Mouse (Mus musculus): ENCODE data around the gene Ccdc40. TPM values are rescaled to one million over a fixed set of nuclear protein-coding genes. Genes with fewer than 3 reads are reported as not detected.
"Not testable (repeated sequence)": the region's sequence is repeated elsewhere in the genome, so short reads cannot be mapped to it uniquely, and the experiment has no call there.

Gene Ccdc40
- polyA plus RNA-seq, 1 experiment from 2014 or later, result 1.4 TPM

- H3K4me3 ChIP-seq (ENCODE audit: low read length); H3K36me3 ChIP-seq (ENCODE audit: control insufficient read depth, insufficient read depth, low read length); ATAC-seq; H3K27me3 ChIP-seq (replicated peaks; ENCODE audit: control insufficient read depth, insufficient read depth, low read length); H3K9me3 ChIP-seq (ENCODE audit: control insufficient read depth, low read length); H3K27ac ChIP-seq (ENCODE audit: low read length); H3K4me1 ChIP-seq (ENCODE audit: control insufficient read depth, insufficient read depth, low read length); H3K4me2 ChIP-seq (ENCODE audit: low read depth, low read length); H3K9ac ChIP-seq (ENCODE audit: low read depth, low read length): not testable (repeated sequence)
- WGBS, result 91% methylated on average over 6 of the region's 6 CpGs
Measured at GRCm38 (mm10) chr11:119245543-119245942, 17.2 kb downstream of the Ccdc40 start.

GRCm38 (mm10) chr11:119249011-119249410, 20.6 kb downstream of the Ccdc40 start:
- Histone ChIP-seq H3K27ac (ENCODE audit: low read length) (no peak overlapping the region), H3K9me3 (ENCODE audit: control insufficient read depth, low read length) (no peaks in the 10 kb centered on the region), H3K4me2 (ENCODE audit: low read depth, low read length) (no peak overlapping the region), H3K4me1 (ENCODE audit: control insufficient read depth, insufficient read depth, low read length) (peaks cover 12% of the 10 kb centered on the region), H3K9ac (ENCODE audit: low read depth, low read length) (no peak overlapping the region), H3K27me3 (replicated peaks; ENCODE audit: control insufficient read depth, insufficient read depth, low read length) (no peaks in the 10 kb centered on the region), H3K4me3 (ENCODE audit: low read length) (no peak overlapping the region), H3K36me3 (ENCODE audit: control insufficient read depth, insufficient read depth, low read length) (no peaks in the 10 kb centered on the region)
- 29% methylated on average over 6 of the region's 6 CpGs for WGBS
- ATAC-seq, result peak; percentile 61

- H3K36me3 ChIP-seq (ENCODE audit: control insufficient read depth, insufficient read depth, low read length), result no peaks in the 10 kb centered on the region
- no peaks in the 10 kb centered on the region for H3K27me3 ChIP-seq (replicated peaks; ENCODE audit: control insufficient read depth, insufficient read depth, low read length)
- H3K4me1 ChIP-seq (ENCODE audit: control insufficient read depth, insufficient read depth, low read length), result peaks cover 12% of the 10 kb centered on the region
- H3K27ac ChIP-seq (ENCODE audit: low read length), result no peak overlapping the region
- 50% methylated on average over 17 of the region's 17 CpGs for WGBS
- ATAC-seq, result no peak
- no peaks in the 10 kb centered on the region for H3K9me3 ChIP-seq (ENCODE audit: control insufficient read depth, low read length)
- H3K9ac ChIP-seq (ENCODE audit: low read depth, low read length), result no peak overlapping the region
- no peak overlapping the region for H3K4me3 ChIP-seq (ENCODE audit: low read length)
- H3K4me2 ChIP-seq (ENCODE audit: low read depth, low read length), result no peak overlapping the region
Measured at GRCm38 (mm10) chr11:119250998-119251397, 22.6 kb downstream of the Ccdc40 start.

GRCm38 (mm10) chr11:119252854-119253541, 24.6 kb downstream of the Ccdc40 start:
- peak; percentile 68 for ATAC-seq
- Histone ChIP-seq H3K9me3 (ENCODE audit: control insufficient read depth, low read length) (no peaks in the 10 kb centered on the region), H3K4me1 (ENCODE audit: control insufficient read depth, insufficient read depth, low read length) (peaks cover 16% of the 10 kb centered on the region), H3K27me3 (replicated peaks; ENCODE audit: control insufficient read depth, insufficient read depth, low read length) (no peaks in the 10 kb centered on the region), H3K4me2 (ENCODE audit: low read depth, low read length) (peak overlapping the region; percentile 39), H3K36me3 (ENCODE audit: control insufficient read depth, insufficient read depth, low read length) (no peaks in the 10 kb centered on the region), H3K9ac (ENCODE audit: low read depth, low read length) (peak overlapping the region; percentile 14; the same call in 1 of the 2 replicates), H3K27ac (ENCODE audit: low read length) (no peak overlapping the region), H3K4me3 (ENCODE audit: low read length) (peak overlapping the region; percentile 9)
- 5% methylated on average over 22 of the region's 22 CpGs for WGBS

GRCm38 (mm10) chr11:119256557-119256956, 28.2 kb downstream of the Ccdc40 start:
- H3K4me2 ChIP-seq (ENCODE audit: low read depth, low read length); H3K27ac ChIP-seq (ENCODE audit: low read length); H3K9ac ChIP-seq (ENCODE audit: low read depth, low read length); H3K4me3 ChIP-seq (ENCODE audit: low read length); H3K27me3 ChIP-seq (replicated peaks; ENCODE audit: control insufficient read depth, insufficient read depth, low read length); H3K36me3 ChIP-seq (ENCODE audit: control insufficient read depth, insufficient read depth, low read length); H3K9me3 ChIP-seq (ENCODE audit: control insufficient read depth, low read length); ATAC-seq: not testable (repeated sequence)
- H3K4me1 ChIP-seq (ENCODE audit: control insufficient read depth, insufficient read depth, low read length), result peaks cover 21% of the 10 kb centered on the region
- WGBS, result 70% methylated on average over 5 of the region's 5 CpGs

- peak overlapping the region; percentile 49 for H3K4me2 ChIP-seq (ENCODE audit: low read depth, low read length)
- H3K4me3 ChIP-seq (ENCODE audit: low read length), result peak overlapping the region; percentile 34
- H3K9me3 ChIP-seq (ENCODE audit: control insufficient read depth, low read length), result no peaks in the 10 kb centered on the region
- no peak for ATAC-seq
- peaks cover 11% of the 10 kb centered on the region; the same call in 1 of the 2 replicates for H3K4me1 ChIP-seq (ENCODE audit: control insufficient read depth, insufficient read depth, low read length)
- no peak overlapping the region for H3K27ac ChIP-seq (ENCODE audit: low read length)
- H3K36me3 ChIP-seq (ENCODE audit: control insufficient read depth, insufficient read depth, low read length), result no peaks in the 10 kb centered on the region
- no peaks in the 10 kb centered on the region for H3K27me3 ChIP-seq (replicated peaks; ENCODE audit: control insufficient read depth, insufficient read depth, low read length)
- 0 out of 2 replicates have a peak overlapping the region, but pooled peaks have one; percentile 57 for H3K9ac ChIP-seq (ENCODE audit: low read depth, low read length)
- 56% methylated on average over 9 of the region's 9 CpGs for WGBS
Measured at GRCm38 (mm10) chr11:119258216-119258571, 29.8 kb downstream of the Ccdc40 start.

GRCm38 (mm10) chr11:119258572-119259322, 30.4 kb downstream of the Ccdc40 start:
- H3K9ac ChIP-seq (ENCODE audit: low read depth, low read length), result peak overlapping the region; percentile 57; the same call in 1 of the 2 replicates
- WGBS, result 60% methylated on average over 23 of the region's 23 CpGs
- H3K27ac ChIP-seq (ENCODE audit: low read length), result no peak overlapping the region; the same call in 1 of the 2 replicates

GRCm38 (mm10) chr11:119259977-119260376, 31.6 kb downstream of the Ccdc40 start:
- Histone ChIP-seq H3K4me3 (ENCODE audit: low read length) (no peak overlapping the region), H3K36me3 (ENCODE audit: control insufficient read depth, insufficient read depth, low read length) (no peaks in the 10 kb centered on the region), H3K9ac (ENCODE audit: low read depth, low read length) (no peak overlapping the region), H3K4me1 (ENCODE audit: control insufficient read depth, insufficient read depth, low read length) (0 out of 2 replicates have a peak, but pooled peaks cover 10% of the 10 kb centered on the region), H3K9me3 (ENCODE audit: control insufficient read depth, low read length) (no peaks in the 10 kb centered on the region), H3K27me3 (replicated peaks; ENCODE audit: control insufficient read depth, insufficient read depth, low read length) (no peaks in the 10 kb centered on the region), H3K4me2 (ENCODE audit: low read depth, low read length) (no peak overlapping the region), H3K27ac (ENCODE audit: low read length) (no peak overlapping the region)
- WGBS, result 85% methylated on average over 8 of the region's 8 CpGs
- no peak for ATAC-seq

More at GRCm38 (mm10) chr11:119258572-119259322, 30.4 kb downstream of the Ccdc40 start:
- Histone ChIP-seq H3K4me3 (ENCODE audit: low read length) (peak overlapping the region; percentile 34), H3K4me2 (ENCODE audit: low read depth, low read length) (peak overlapping the region; percentile 49), H3K4me1 (ENCODE audit: control insufficient read depth, insufficient read depth, low read length) (0 out of 2 replicates have a peak, but pooled peaks cover 10% of the 10 kb centered on the region), H3K27me3 (replicated peaks; ENCODE audit: control insufficient read depth, insufficient read depth, low read length) (no peaks in the 10 kb centered on the region), H3K9me3 (ENCODE audit: control insufficient read depth, low read length) (no peaks in the 10 kb centered on the region), H3K36me3 (ENCODE audit: control insufficient read depth, insufficient read depth, low read length) (no peaks in the 10 kb centered on the region)
- peak; percentile 83 for ATAC-seq

- no peak overlapping the region for H3K9ac ChIP-seq (ENCODE audit: low read depth, low read length)
- H3K36me3 ChIP-seq (ENCODE audit: control insufficient read depth, insufficient read depth, low read length), result no peaks in the 10 kb centered on the region
- 90% methylated on average over 13 of the region's 13 CpGs for WGBS
- no peaks in the 10 kb centered on the region for H3K27me3 ChIP-seq (replicated peaks; ENCODE audit: control insufficient read depth, insufficient read depth, low read length)
- no peaks in the 10 kb centered on the region for H3K9me3 ChIP-seq (ENCODE audit: control insufficient read depth, low read length)
- no peak overlapping the region for H3K4me2 ChIP-seq (ENCODE audit: low read depth, low read length)
- peaks cover 18% of the 10 kb centered on the region for H3K4me1 ChIP-seq (ENCODE audit: control insufficient read depth, insufficient read depth, low read length)
- H3K27ac ChIP-seq (ENCODE audit: low read length), result no peak overlapping the region
- no peak for ATAC-seq
- no peak overlapping the region for H3K4me3 ChIP-seq (ENCODE audit: low read length)
Measured at GRCm38 (mm10) chr11:119264413-119264812, 36.0 kb downstream of the Ccdc40 start.
